Mouse (Mus musculus) central nervous system, embryonic 14 days (tissue): Measurements from ENCODE around the gene Galnt18. TPM values are rescaled to one million over a fixed set of nuclear protein-coding genes. Genes with fewer than 3 reads are reported as not detected.

ENCODE experiments used
- polyA plus RNA-seq: library from polyadenylated mRNA; depleted of rRNA; stranded (reverse); fragments of >200 nt; gene quantifications from 2 replicates; pipeline ENCODE4 v1.2.3, GENCODE M21; 2012; rRNA removed

Gene Galnt18
- polyA plus RNA-seq: 9.3 and 14.0 TPM in 2 replicates

GRCm38 (mm10) chr7:111779504-111780242 lies at the start of gene Galnt18:
TSS of gene Galnt18 (minus strand) at chr7:111779977.

Other genes starting within 250 kb of the Galnt18 start
- 63.9 and 70.8 TPM in 2 replicates for gene Usp47, start 243.5 kb upstream of the Galnt18 start, polyA plus RNA-seq